Mouse (Mus musculus): ENCODE results near the gene Rbm15b. TPM values are rescaled to one million over a fixed set of nuclear protein-coding genes. Genes with fewer than 3 reads are reported as not detected.

Rbm15b gene
- polyA plus RNA-seq, 1 experiment from 2014 or later: 19.2 TPM

DNA sequence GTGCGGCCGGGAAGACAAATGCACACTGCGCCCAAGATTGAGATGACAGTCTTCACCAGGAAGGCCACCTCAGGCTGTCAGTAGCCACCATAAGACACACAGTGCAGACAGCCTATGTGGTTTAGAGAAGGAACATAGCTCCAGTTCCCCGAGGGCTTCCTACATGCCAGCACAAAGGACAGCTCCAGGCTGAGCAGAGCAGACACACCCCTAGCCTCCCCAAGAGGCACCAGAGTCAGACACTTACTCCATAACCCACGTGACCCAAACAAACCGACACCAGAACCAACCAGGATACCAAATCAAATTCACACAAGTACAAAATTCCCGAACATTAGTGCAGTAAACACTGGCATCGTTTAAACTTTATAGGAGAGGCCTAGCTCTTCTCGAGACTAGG lies 2.1 kb upstream of the Rbm15b start:
- no peak overlapping the region for H3K9ac ChIP-seq (ENCODE audit: low read depth, low read length)
- peaks cover 37% of the 10 kb centered on the region for H3K36me3 ChIP-seq (ENCODE audit: control insufficient read depth, insufficient read depth, low read length)
- no peak overlapping the region for H3K4me3 ChIP-seq (ENCODE audit: low read length)
- H3K4me2 ChIP-seq (replicated peaks; ENCODE audit: low read depth, low read length): no peak overlapping the region
- H3K9me3 ChIP-seq (ENCODE audit: control insufficient read depth, low read length): no peaks in the 10 kb centered on the region
- ATAC-seq (ENCODE audit: low FRiP score, low TSS enrichment): no peak
- H3K27me3 ChIP-seq (ENCODE audit: control insufficient read depth, insufficient read depth, low read length): no peaks in the 10 kb centered on the region
- 89% methylated on average over 9 of the region's 9 CpGs for WGBS
- H3K4me1 ChIP-seq (ENCODE audit: control insufficient read depth, insufficient read depth, low read length): peaks cover 28% of the 10 kb centered on the region
- no peak overlapping the region for H3K27ac ChIP-seq (ENCODE audit: low read depth, low read length)

GRCm38 (mm10) chr9:106888346-106888745 lies 1.1 kb upstream of the Rbm15b start:
- Histone ChIP-seq H3K4me2 (replicated peaks; ENCODE audit: low read depth, low read length) (no peak overlapping the region), H3K9me3 (ENCODE audit: control insufficient read depth, low read length) (no peaks in the 10 kb centered on the region), H3K4me1 (ENCODE audit: control insufficient read depth, insufficient read depth, low read length) (peaks cover 35% of the 10 kb centered on the region), H3K27ac (ENCODE audit: low read depth, low read length) (no peak overlapping the region), H3K4me3 (ENCODE audit: low read length) (no peak overlapping the region), H3K9ac (ENCODE audit: low read depth, low read length) (0 out of 2 replicates have a peak overlapping the region, but pooled peaks have one; percentile 4), H3K36me3 (ENCODE audit: control insufficient read depth, insufficient read depth, low read length) (peaks cover 43% of the 10 kb centered on the region), H3K27me3 (ENCODE audit: control insufficient read depth, insufficient read depth, low read length) (no peaks in the 10 kb centered on the region)
- WGBS: 90% methylated on average over 3 of the region's 3 CpGs
- no peak for ATAC-seq (ENCODE audit: low FRiP score, low TSS enrichment)

DNA sequence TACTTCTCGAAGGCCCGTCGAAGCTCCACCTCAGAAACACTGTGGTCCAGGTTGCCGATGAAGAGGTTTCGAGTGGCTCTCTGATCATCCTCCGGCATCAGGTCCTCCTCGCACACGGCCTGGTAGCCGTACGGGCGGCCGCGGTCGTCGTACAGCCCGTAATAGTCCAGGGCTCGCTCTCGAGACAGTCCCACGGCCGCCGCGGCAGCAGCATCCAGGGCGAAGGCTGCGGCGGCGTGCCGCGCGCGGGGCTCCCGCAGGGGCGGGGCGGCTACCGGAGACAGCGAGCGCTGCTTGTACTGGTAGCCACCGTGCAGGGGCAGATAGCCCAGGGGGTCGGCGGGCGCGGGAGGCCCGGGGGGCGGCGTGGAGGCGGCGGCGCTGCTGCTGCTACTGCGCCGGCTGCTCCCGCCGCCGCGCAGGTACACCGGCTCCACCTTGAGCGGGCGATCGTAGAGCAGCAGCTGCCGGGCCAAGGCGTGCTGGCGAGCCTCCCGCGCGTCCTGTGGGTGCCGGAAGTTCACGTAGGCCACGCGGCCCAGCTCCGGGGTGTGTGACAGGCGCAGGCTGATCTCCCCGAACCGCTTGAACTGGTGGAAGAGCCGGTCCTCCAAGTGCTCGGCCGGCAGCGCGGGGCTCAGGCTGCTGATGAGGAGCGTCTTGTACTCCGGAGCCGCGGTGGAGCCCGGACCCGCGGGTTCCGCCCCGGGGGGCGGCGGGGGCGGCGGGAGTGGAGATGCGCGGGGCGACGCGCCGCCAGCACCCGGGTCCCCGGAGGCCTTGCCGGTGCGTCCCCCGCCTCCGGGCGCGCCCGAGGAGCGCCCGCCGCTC lies 1.1 kb downstream of the Rbm15b start:
- H3K27me3 ChIP-seq (ENCODE audit: control insufficient read depth, insufficient read depth, low read length): no peaks in the 10 kb centered on the region
- peak overlapping the region; percentile 99 for H3K9ac ChIP-seq (ENCODE audit: low read depth, low read length)
- H3K27ac ChIP-seq (ENCODE audit: low read depth, low read length): peak overlapping the region; percentile 86
- WGBS: under 1% methylated on average over 57 of the region's 107 CpGs
- H3K4me2 ChIP-seq (replicated peaks; ENCODE audit: low read depth, low read length): peak overlapping the region; percentile 93
- H3K9me3 ChIP-seq (ENCODE audit: control insufficient read depth, low read length): no peaks in the 10 kb centered on the region
- ATAC-seq (ENCODE audit: low FRiP score, low TSS enrichment): no peak
- peaks cover 66% of the 10 kb centered on the region for H3K36me3 ChIP-seq (ENCODE audit: control insufficient read depth, insufficient read depth, low read length)
- H3K4me1 ChIP-seq (ENCODE audit: control insufficient read depth, insufficient read depth, low read length): peaks cover 42% of the 10 kb centered on the region
- peak overlapping the region; percentile 92 for H3K4me3 ChIP-seq (ENCODE audit: low read length)

- no peaks in the 10 kb centered on the region for H3K27me3 ChIP-seq (ENCODE audit: control insufficient read depth, insufficient read depth, low read length)
- 10% methylated on average over 44 of the region's 44 CpGs for WGBS
- H3K9me3 ChIP-seq (ENCODE audit: control insufficient read depth, low read length): no peaks in the 10 kb centered on the region
- H3K4me1 ChIP-seq (ENCODE audit: control insufficient read depth, insufficient read depth, low read length): peaks cover 35% of the 10 kb centered on the region
- H3K9ac ChIP-seq (ENCODE audit: low read depth, low read length): peak overlapping the region; percentile 99
- ATAC-seq (ENCODE audit: low FRiP score, low TSS enrichment): no peak
- H3K4me2 ChIP-seq (replicated peaks; ENCODE audit: low read depth, low read length): peak overlapping the region; percentile 93
- no peak overlapping the region for H3K27ac ChIP-seq (ENCODE audit: low read depth, low read length)
- peak overlapping the region; percentile 92 for H3K4me3 ChIP-seq (ENCODE audit: low read length)
- peaks cover 65% of the 10 kb centered on the region for H3K36me3 ChIP-seq (ENCODE audit: control insufficient read depth, insufficient read depth, low read length)
These were observed 2.0 kb downstream of the Rbm15b start for GRCm38 (mm10) chr9:106884996-106885900.

DNA sequence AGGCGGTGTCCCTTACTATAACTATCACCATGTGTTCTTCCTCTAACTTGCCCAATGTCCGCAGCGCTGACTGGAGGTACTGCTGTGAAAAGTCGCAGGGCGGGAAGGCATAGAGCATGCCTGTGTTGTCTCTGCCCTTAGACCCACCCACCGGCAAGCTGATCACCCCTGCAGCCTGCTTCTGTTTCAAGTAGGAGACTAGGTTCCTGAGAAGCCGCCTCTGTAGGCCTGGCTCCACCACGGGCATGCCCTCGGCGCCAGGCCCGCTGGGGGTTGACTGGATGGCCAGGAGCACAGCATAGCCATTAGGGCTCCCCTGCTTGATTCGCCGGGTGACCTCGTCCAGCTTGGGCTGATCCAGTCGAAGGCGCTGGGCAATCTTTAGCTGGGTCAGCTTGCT lies 2.9 kb downstream of the Rbm15b start:
- peaks cover 61% of the 10 kb centered on the region for H3K36me3 ChIP-seq (ENCODE audit: control insufficient read depth, insufficient read depth, low read length)
- peak overlapping the region; percentile 99; the same call in 1 of the 2 replicates for H3K9ac ChIP-seq (ENCODE audit: low read depth, low read length)
- H3K27me3 ChIP-seq (ENCODE audit: control insufficient read depth, insufficient read depth, low read length): no peaks in the 10 kb centered on the region
- no peak overlapping the region for H3K27ac ChIP-seq (ENCODE audit: low read depth, low read length)
- WGBS: 29% methylated on average over 16 of the region's 16 CpGs
- peaks cover 31% of the 10 kb centered on the region for H3K4me1 ChIP-seq (ENCODE audit: control insufficient read depth, insufficient read depth, low read length)
- no peaks in the 10 kb centered on the region for H3K9me3 ChIP-seq (ENCODE audit: control insufficient read depth, low read length)
- peak overlapping the region; percentile 92 for H3K4me3 ChIP-seq (ENCODE audit: low read length)
- ATAC-seq (ENCODE audit: low FRiP score, low TSS enrichment): no peak
- H3K4me2 ChIP-seq (replicated peaks; ENCODE audit: low read depth, low read length): peak overlapping the region; percentile 93

- no peak for ATAC-seq (ENCODE audit: low FRiP score, low TSS enrichment)
- Histone ChIP-seq H3K9ac (ENCODE audit: low read depth, low read length) (no peak overlapping the region), H3K9me3 (ENCODE audit: control insufficient read depth, low read length) (no peaks in the 10 kb centered on the region), H3K27ac (ENCODE audit: low read depth, low read length) (no peak overlapping the region), H3K4me1 (ENCODE audit: control insufficient read depth, insufficient read depth, low read length) (peaks cover 31% of the 10 kb centered on the region), H3K27me3 (ENCODE audit: control insufficient read depth, insufficient read depth, low read length) (no peaks in the 10 kb centered on the region), H3K4me3 (ENCODE audit: low read length) (no peak overlapping the region; the same call in 1 of the 2 replicates), H3K36me3 (ENCODE audit: control insufficient read depth, insufficient read depth, low read length) (peaks cover 56% of the 10 kb centered on the region), H3K4me2 (replicated peaks; ENCODE audit: low read depth, low read length) (0 out of 2 replicates have a peak overlapping the region, but pooled peaks have one; percentile 15)
- 81% methylated on average over 3 of the region's 3 CpGs for WGBS
These were observed 4.1 kb downstream of the Rbm15b start for GRCm38 (mm10) chr9:106883085-106883484.

DNA sequence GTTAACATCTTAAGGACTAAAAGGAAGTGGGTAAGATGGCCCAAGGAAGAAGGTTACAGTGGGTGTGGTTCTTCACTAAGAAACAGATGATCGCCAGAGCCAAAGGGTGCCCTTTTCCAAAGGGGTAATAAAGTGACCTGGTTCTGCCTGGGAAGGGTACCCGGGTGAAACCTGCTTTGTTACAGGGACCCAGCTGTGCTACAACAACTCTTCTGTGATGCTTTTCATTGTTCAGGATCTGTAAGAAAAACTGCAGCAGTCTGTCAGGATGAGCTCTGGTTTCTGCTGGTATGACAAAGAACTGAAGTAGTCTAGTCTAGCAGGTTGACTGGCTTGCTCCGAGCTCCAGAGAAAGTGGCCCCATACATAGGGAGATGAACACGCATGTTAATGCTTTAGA lies 5.1 kb downstream of the Rbm15b start:
- no peak for ATAC-seq (ENCODE audit: low FRiP score, low TSS enrichment)
- no peak overlapping the region for H3K4me2 ChIP-seq (replicated peaks; ENCODE audit: low read depth, low read length)
- no peak overlapping the region for H3K9ac ChIP-seq (ENCODE audit: low read depth, low read length)
- no peak overlapping the region for H3K4me3 ChIP-seq (ENCODE audit: low read length)
- peaks cover 58% of the 10 kb centered on the region for H3K36me3 ChIP-seq (ENCODE audit: control insufficient read depth, insufficient read depth, low read length)
- no peaks in the 10 kb centered on the region for H3K9me3 ChIP-seq (ENCODE audit: control insufficient read depth, low read length)
- H3K27ac ChIP-seq (ENCODE audit: low read depth, low read length): no peak overlapping the region
- 79% methylated on average over 4 of the region's 4 CpGs for WGBS
- no peaks in the 10 kb centered on the region for H3K27me3 ChIP-seq (ENCODE audit: control insufficient read depth, insufficient read depth, low read length)
- H3K4me1 ChIP-seq (ENCODE audit: control insufficient read depth, insufficient read depth, low read length): peaks cover 28% of the 10 kb centered on the region

GRCm38 (mm10) chr9:106881071-106881755 lies 6.0 kb downstream of the Rbm15b start:
- Histone ChIP-seq H3K4me1 (ENCODE audit: control insufficient read depth, insufficient read depth, low read length) (peaks cover 28% of the 10 kb centered on the region), H3K9ac (ENCODE audit: low read depth, low read length) (no peak overlapping the region), H3K4me2 (replicated peaks; ENCODE audit: low read depth, low read length) (no peak overlapping the region), H3K27ac (ENCODE audit: low read depth, low read length) (no peak overlapping the region), H3K4me3 (ENCODE audit: low read length) (no peak overlapping the region), H3K27me3 (ENCODE audit: control insufficient read depth, insufficient read depth, low read length) (no peaks in the 10 kb centered on the region), H3K36me3 (ENCODE audit: control insufficient read depth, insufficient read depth, low read length) (peaks cover 68% of the 10 kb centered on the region), H3K9me3 (ENCODE audit: control insufficient read depth, low read length) (no peaks in the 10 kb centered on the region)
- no peak for ATAC-seq (ENCODE audit: low FRiP score, low TSS enrichment)
- WGBS: 68% methylated on average over 4 of the region's 4 CpGs

All from kidney, embryonic 14.5 days (tissue).